Mouse (Mus musculus): ENCODE data around the gene Zfp719. TPM values are rescaled to one million over a fixed set of nuclear protein-coding genes. Genes with fewer than 3 reads are reported as not detected.

Zfp719 gene
- polyA plus RNA-seq (2015; fragmentation: Illumina TruSeq; extraction: RNeasy Lipid Tissue Mini Kit (QIAGEN cat#74804); ENCODE audit: low read depth, low replicate concordance) = 13.2 TPM

DNA sequence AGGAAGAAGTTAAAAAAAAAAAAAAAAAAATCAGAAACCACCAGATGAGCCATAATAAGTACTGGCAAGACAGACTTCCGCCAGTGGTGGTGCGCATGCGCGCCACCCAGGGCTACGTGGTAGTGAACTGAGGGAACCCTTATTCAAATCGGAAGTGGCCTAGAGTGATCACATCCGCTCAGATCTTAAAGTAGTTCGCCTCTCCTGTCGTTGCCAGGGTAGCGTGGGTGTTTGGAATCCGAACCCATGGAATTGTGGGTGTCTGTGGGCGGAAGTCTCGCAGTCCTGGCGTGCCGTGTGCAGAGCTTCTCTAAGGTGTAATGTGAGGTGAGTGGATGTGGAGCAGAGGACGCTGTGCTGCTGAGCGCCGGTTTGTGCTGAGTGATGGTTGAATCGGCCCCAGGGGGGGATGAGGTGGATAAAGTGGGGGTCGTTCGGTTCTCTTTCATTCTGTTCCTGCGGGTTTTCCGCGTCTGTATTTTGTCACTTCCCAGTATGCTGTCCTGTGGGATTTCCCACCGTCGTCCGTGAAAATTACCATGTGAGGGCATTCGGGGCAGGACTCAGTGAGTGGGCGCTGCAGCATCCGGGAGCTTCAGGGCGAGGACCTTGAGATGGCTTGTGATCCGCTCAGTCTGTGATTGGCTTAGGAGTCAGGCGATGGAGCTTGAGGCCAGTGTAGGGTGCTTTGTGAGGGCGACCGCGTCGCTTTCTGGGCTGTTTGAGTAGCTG is at the start of gene Zfp719:
TSS of gene Zfp719 (plus strand) at position 171 of the 732 bp plus-strand sequence.

DNA sequence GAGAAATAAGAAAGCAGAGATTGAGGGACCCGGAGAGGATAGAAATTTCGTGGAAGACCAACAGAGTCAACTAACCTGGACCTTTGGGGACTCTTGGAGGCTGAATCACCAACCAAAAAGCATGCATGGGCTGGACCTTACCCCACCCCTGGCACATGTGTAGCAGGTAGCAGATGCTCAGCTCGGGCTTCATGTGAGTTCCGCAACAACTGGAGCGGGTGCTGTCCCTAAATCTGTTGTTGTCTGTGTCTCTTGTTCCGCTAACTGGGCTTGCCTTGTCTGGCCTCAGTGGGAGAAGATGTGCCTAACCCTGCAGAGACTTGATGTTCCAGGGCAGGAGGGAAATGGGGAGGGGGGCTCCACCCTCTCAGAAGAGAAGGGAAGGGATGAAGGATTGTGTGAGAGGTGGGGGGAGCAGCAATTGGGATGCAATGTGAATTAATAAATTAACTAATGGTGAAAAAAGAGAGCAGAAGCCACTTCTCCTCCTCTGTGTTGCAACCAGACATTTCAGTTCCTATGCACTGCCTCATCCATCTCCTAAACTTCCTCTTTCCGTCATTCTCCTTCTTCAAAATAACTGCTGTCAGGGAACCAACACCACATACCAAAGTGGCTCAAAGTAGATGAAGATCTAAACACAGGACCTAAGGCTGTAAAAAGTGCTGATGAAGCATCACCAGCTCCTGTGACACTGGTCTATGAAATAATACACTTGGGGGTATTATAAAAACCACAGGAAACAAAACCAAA is 35.0 kb upstream of the Zfp719 start, which contains the start of gene Cd33:
TSS of gene Cd33 (minus strand) at position 204 of the 753 bp plus-strand sequence.

DNA sequence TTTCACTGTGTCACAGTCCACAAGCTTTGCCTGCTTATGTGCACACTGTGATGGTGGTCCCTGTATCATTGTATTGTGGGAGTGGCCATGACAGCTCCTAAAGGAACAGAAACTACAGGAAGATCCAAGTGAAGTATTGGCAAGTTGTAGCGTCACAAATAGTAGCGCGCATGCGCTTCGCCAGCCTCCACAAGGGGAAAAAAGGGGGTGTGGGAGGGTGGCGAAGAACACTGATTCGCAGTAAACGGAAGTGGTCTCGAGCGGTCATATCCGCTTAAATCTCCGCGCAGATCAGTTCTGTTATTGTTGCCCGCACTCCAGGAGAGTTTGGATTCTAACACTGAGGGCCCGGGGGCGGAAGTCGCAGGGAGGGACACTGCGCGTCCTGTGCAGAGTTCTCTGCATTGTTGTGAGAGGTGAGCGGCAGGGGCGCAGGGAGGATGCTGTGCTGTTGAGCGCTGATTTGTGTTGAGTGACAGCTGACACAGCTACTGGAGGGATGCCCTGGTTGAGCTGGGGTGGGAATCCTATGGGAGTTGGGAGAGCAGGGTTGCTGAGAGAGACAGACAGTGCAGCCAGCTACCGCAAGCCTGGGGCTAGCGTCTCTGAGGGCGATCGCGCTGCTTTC is 17.3 kb upstream of the Zfp719 start, which contains the start of gene Zfp658:
TSS of gene Zfp658 (plus strand) at position 251 of the 628 bp plus-strand sequence.

DNA sequence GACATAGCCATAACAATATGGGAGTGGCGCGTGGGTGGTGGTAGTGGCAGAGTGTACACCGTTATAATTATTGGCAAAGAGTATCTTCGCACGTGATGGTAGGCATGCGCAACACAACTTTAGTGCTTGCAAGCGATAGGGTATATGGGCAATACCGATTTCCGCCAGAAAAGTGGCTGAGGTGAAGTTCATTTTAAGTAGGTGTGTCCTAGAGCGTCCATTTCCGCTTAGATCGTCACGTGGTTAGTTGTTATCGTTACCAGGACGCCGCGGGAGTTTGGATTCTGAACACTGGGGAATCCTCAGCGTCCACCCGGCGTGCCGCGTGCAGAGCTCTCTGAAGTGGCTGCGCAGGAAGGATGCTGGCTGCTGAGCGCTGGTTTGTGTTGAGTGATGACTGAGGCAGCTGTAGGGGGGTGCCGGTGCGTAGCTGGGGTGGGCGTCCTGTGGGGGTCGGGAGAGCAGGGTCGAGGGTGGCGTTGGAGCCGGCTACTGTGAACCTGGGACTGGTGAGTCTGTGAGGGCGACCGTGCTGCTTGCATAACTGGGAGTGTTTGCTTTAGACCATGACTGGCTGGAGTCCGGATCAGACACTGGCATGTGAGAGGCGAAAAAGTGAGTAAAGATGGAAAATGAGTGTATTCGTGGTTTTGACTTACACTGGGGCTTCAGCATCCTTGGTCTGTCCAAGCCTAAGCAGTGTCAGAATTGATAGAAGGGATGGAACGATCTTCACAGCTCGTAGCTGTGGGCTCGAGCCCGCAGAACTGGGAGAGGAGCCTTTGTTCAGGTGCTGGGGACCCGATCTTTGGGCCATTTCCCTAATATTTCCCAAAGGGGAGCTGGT is 27.7 kb downstream of the Zfp719 start, which contains the start of gene Zfp819:
TSS of gene Zfp819 (plus strand) at position 274 of the 847 bp plus-strand sequence.

DNA sequence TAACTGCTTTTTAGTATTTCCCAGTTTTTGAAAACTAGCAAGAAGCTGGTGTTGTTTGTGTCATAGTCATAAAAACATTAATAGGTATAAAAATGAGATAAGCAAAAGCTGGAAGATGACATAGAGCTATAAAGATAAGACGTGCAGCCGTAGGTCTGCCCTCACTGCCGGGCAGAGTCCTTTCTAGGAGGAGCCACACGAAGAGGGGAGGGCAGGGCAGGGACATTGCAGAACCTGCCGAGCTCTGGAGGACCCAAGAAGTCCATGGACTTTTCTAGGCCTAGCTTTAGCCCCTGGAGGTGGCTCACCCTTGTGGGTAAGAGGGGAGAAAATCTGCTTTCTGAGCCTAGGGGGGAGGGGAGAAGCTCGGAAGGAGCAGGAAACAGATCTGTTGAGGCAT is 55.1 kb downstream of the Zfp719 start, which contains the start of gene Ceacam18:
TSS of gene Ceacam18 (plus strand) at position 208 of the 400 bp plus-strand sequence.

Other genes with a start within 250 kb of the Zfp719 start
- 0.48 TPM for gene Siglecf, start 228.3 kb upstream of the Zfp719 start, polyA plus RNA-seq (2015; fragmentation: Illumina TruSeq; extraction: RNeasy Lipid Tissue Mini Kit (QIAGEN cat#74804); ENCODE audit: low read depth, low replicate concordance)
- not detected for gene Siglecg, start 171.4 kb upstream of the Zfp719 start, polyA plus RNA-seq (2015; fragmentation: Illumina TruSeq; extraction: RNeasy Lipid Tissue Mini Kit (QIAGEN cat#74804); ENCODE audit: low read depth, low replicate concordance)
- not detected for gene Lim2, start 151.9 kb upstream of the Zfp719 start, polyA plus RNA-seq (2015; fragmentation: Illumina TruSeq; extraction: RNeasy Lipid Tissue Mini Kit (QIAGEN cat#74804); ENCODE audit: low read depth, low replicate concordance)
- gene Nkg7, start 142.5 kb upstream of the Zfp719 start, polyA plus RNA-seq (2015; fragmentation: Illumina TruSeq; extraction: RNeasy Lipid Tissue Mini Kit (QIAGEN cat#74804); ENCODE audit: low read depth, low replicate concordance) = not detected
- not detected for gene Cldnd2, start 138.8 kb upstream of the Zfp719 start, polyA plus RNA-seq (2015; fragmentation: Illumina TruSeq; extraction: RNeasy Lipid Tissue Mini Kit (QIAGEN cat#74804); ENCODE audit: low read depth, low replicate concordance)
- 91.5 TPM for gene Etfb, start 135.5 kb upstream of the Zfp719 start, polyA plus RNA-seq (2015; fragmentation: Illumina TruSeq; extraction: RNeasy Lipid Tissue Mini Kit (QIAGEN cat#74804); ENCODE audit: low read depth, low replicate concordance)
- gene Gm45233, start 135.5 kb upstream of the Zfp719 start, polyA plus RNA-seq (2015; fragmentation: Illumina TruSeq; extraction: RNeasy Lipid Tissue Mini Kit (QIAGEN cat#74804); ENCODE audit: low read depth, low replicate concordance) = 0.70 TPM
- 2.1 TPM for gene Vsig10l, start 116.5 kb upstream of the Zfp719 start, polyA plus RNA-seq (2015; fragmentation: Illumina TruSeq; extraction: RNeasy Lipid Tissue Mini Kit (QIAGEN cat#74804); ENCODE audit: low read depth, low replicate concordance)
- 29.8 TPM for gene Iglon5, start 89.5 kb upstream of the Zfp719 start, polyA plus RNA-seq (2015; fragmentation: Illumina TruSeq; extraction: RNeasy Lipid Tissue Mini Kit (QIAGEN cat#74804); ENCODE audit: low read depth, low replicate concordance)
- gene 4931406B18Rik, start 73.7 kb upstream of the Zfp719 start, polyA plus RNA-seq (2015; fragmentation: Illumina TruSeq; extraction: RNeasy Lipid Tissue Mini Kit (QIAGEN cat#74804); ENCODE audit: low read depth, low replicate concordance) = not detected
- gene Cd33, start 35.2 kb upstream of the Zfp719 start, polyA plus RNA-seq (2015; fragmentation: Illumina TruSeq; extraction: RNeasy Lipid Tissue Mini Kit (QIAGEN cat#74804); ENCODE audit: low read depth, low replicate concordance) = 5.4 TPM
- 6.1 TPM for gene Zfp658, start 17.4 kb upstream of the Zfp719 start, polyA plus RNA-seq (2015; fragmentation: Illumina TruSeq; extraction: RNeasy Lipid Tissue Mini Kit (QIAGEN cat#74804); ENCODE audit: low read depth, low replicate concordance)
- not detected for gene Zfp819, start 27.6 kb downstream of the Zfp719 start, polyA plus RNA-seq (2015; fragmentation: Illumina TruSeq; extraction: RNeasy Lipid Tissue Mini Kit (QIAGEN cat#74804); ENCODE audit: low read depth, low replicate concordance)
- not detected for gene Ceacam18, start 55.1 kb downstream of the Zfp719 start, polyA plus RNA-seq (2015; fragmentation: Illumina TruSeq; extraction: RNeasy Lipid Tissue Mini Kit (QIAGEN cat#74804); ENCODE audit: low read depth, low replicate concordance)
- gene Siglece, start 80.6 kb downstream of the Zfp719 start, polyA plus RNA-seq (2015; fragmentation: Illumina TruSeq; extraction: RNeasy Lipid Tissue Mini Kit (QIAGEN cat#74804); ENCODE audit: low read depth, low replicate concordance) = 1.4 TPM
- 6.3 TPM for gene Ctu1, start 92.4 kb downstream of the Zfp719 start, polyA plus RNA-seq (2015; fragmentation: Illumina TruSeq; extraction: RNeasy Lipid Tissue Mini Kit (QIAGEN cat#74804); ENCODE audit: low read depth, low replicate concordance)
- not detected for gene Klk14, start 110.8 kb downstream of the Zfp719 start, polyA plus RNA-seq (2015; fragmentation: Illumina TruSeq; extraction: RNeasy Lipid Tissue Mini Kit (QIAGEN cat#74804); ENCODE audit: low read depth, low replicate concordance)
- not detected for gene Klk13, start 133.0 kb downstream of the Zfp719 start, polyA plus RNA-seq (2015; fragmentation: Illumina TruSeq; extraction: RNeasy Lipid Tissue Mini Kit (QIAGEN cat#74804); ENCODE audit: low read depth, low replicate concordance)
- not detected for gene Klk12, start 189.3 kb downstream of the Zfp719 start, polyA plus RNA-seq (2015; fragmentation: Illumina TruSeq; extraction: RNeasy Lipid Tissue Mini Kit (QIAGEN cat#74804); ENCODE audit: low read depth, low replicate concordance)
- not detected for gene Klk11, start 195.0 kb downstream of the Zfp719 start, polyA plus RNA-seq (2015; fragmentation: Illumina TruSeq; extraction: RNeasy Lipid Tissue Mini Kit (QIAGEN cat#74804); ENCODE audit: low read depth, low replicate concordance)
- gene Klk10, start 201.4 kb downstream of the Zfp719 start, polyA plus RNA-seq (2015; fragmentation: Illumina TruSeq; extraction: RNeasy Lipid Tissue Mini Kit (QIAGEN cat#74804); ENCODE audit: low read depth, low replicate concordance) = not detected
- not detected for gene Klk9, start 212.3 kb downstream of the Zfp719 start, polyA plus RNA-seq (2015; fragmentation: Illumina TruSeq; extraction: RNeasy Lipid Tissue Mini Kit (QIAGEN cat#74804); ENCODE audit: low read depth, low replicate concordance)
- gene Klk8, start 218.0 kb downstream of the Zfp719 start, polyA plus RNA-seq (2015; fragmentation: Illumina TruSeq; extraction: RNeasy Lipid Tissue Mini Kit (QIAGEN cat#74804); ENCODE audit: low read depth, low replicate concordance) = 7.5 TPM
- gene Klk7, start 231.7 kb downstream of the Zfp719 start, polyA plus RNA-seq (2015; fragmentation: Illumina TruSeq; extraction: RNeasy Lipid Tissue Mini Kit (QIAGEN cat#74804); ENCODE audit: low read depth, low replicate concordance) = not detected
- 13.7 TPM for gene Klk6, start 244.9 kb downstream of the Zfp719 start, polyA plus RNA-seq (2015; fragmentation: Illumina TruSeq; extraction: RNeasy Lipid Tissue Mini Kit (QIAGEN cat#74804); ENCODE audit: low read depth, low replicate concordance)